In genomic region chr16:38636682-38637081, GRCm38 (mm10) we compare ENCODE assay signal across 11 mouse cellular contexts.
DNase-seq lines count a peak whose midpoint lies in the region; ATAC-seq lines count a peak whose summit lies in the region.
"Had no signal": no experiment of that assay in that cellular context is flagged by ENCODE, and none has a peak within 500 bp of the region (broad histone marks: within the 10 kb centered on the region; RNA-seq: fewer than 3 reads in every experiment).

No protein-coding gene starts in this region.

- WGBS in heart, embryonic 13.5 days, result 55% methylated on average over 9 of the region's 9 CpGs

- H3K36me3 ChIP-seq in heart, embryonic 13.5 days, result peaks cover 67% of the 10 kb centered on the region
- H3K36me3 ChIP-seq: G1E; liver, embryonic 13.5 days had no signal

- H3K4me3 ChIP-seq in heart, embryonic 13.5 days, result no peak overlapping the region
- H3K4me3 ChIP-seq: liver, embryonic 13.5 days had no signal

- H3K4me2 ChIP-seq in heart, embryonic 13.5 days, result no peak overlapping the region
- H3K4me2 ChIP-seq: liver, embryonic 13.5 days had no signal

- no peaks in the 10 kb centered on the region for H3K27me3 ChIP-seq in heart, embryonic 13.5 days (replicated peaks)
- H3K27me3 ChIP-seq: liver, embryonic 13.5 days had no signal

- no peak for ATAC-seq in heart, embryonic 13.5 days (ENCODE audit: extremely low read depth, insufficient number of reproducible peaks, low FRiP score, low TSS enrichment)
- peak; percentile 88 for ATAC-seq in megakaryocyte, adult 5-6 weeks (ENCODE audit: poor library complexity, severe bottlenecking)
- ATAC-seq in activated CD4-positive, CD25-positive, alpha-beta regulatory T cell, adult 4 months, result no peak

- H3K4me1 ChIP-seq in heart, embryonic 13.5 days, result peaks cover 26% of the 10 kb centered on the region
- H3K4me1 ChIP-seq: liver, embryonic 13.5 days had no signal

- peak overlapping the region; percentile 56 for H3K27ac ChIP-seq in heart, embryonic 13.5 days (replicated peaks)
- H3K27ac ChIP-seq: liver, embryonic 13.5 days had no signal

- H3K9ac ChIP-seq in heart, embryonic 13.5 days, result no peak overlapping the region
- H3K9ac ChIP-seq: liver, embryonic 13.5 days had no signal

- H3K9me3 ChIP-seq in heart, embryonic 13.5 days, result no peaks in the 10 kb centered on the region
- H3K9me3 ChIP-seq: G1E; liver, embryonic 13.5 days had no signal

- no peak for DNase-seq in heart, adult 11 months
- peak; percentile 58 for DNase-seq in CD4-positive helper T cell, adult 2 months (ENCODE audit: low read depth, low spot score)
- DNase-seq in embryo, embryonic 11 days, result peak; percentile 58
- DNase-seq in kidney, adult 9 months, result no peak
- no peak for DNase-seq in spleen, postnatal 14 days (ENCODE audit: low spot score in 2 of 2)
- DNase-seq: kidney, postnatal 14 days; liver, embryonic 13.5 days had no signal

Comparison
In these comparisons a context has a peak if more than half of its experiments do, and no peak if none do; other contexts are left out.
1. DNase-seq: peak in CD4-positive helper T cell, adult 2 months (single experiment) and embryo, embryonic 11 days (single experiment); none in heart, adult 11 months (single experiment), kidney, adult 9 months (single experiment) and spleen, postnatal 14 days (0 of 2).